In genomic region chr9:103038266-103038665, GRCm38 (mm10) we compare ENCODE assay signal across 26 mouse cellular contexts. TPM values are rescaled to one million over a fixed set of nuclear protein-coding genes. Genes with fewer than 3 reads are reported as not detected.
"Had no signal": no experiment of that assay in that cellular context is flagged by ENCODE, and none has a peak within 500 bp of the region (broad histone marks: within the 10 kb centered on the region; RNA-seq: fewer than 3 reads in every experiment).

No protein-coding gene starts in this region.

- H3K9ac ChIP-seq: forebrain, postnatal 0 days; heart, embryonic 12.5 days; hindbrain, embryonic 12.5 days; hindbrain, embryonic 15.5 days; kidney, embryonic 15.5 days; limb, embryonic 12.5 days had no signal

- DNase-seq: forebrain, postnatal 0 days; gastrocnemius, adult 2 months; gastrocnemius, postnatal 10 days; gastrocnemius, postnatal 25 days; heart, adult 18-20 months; heart, postnatal 10 days; heart, postnatal 4 days; kidney, adult 11 months; kidney, adult 2 months; kidney, adult 9 months; kidney, postnatal 14 days; kidney, postnatal 36 days; layer of hippocampus, adult 9-11 months; layer of hippocampus, postnatal 36 days; liver had no signal

- H3K27me3 ChIP-seq: heart, embryonic 12.5 days; hindbrain, embryonic 12.5 days; hindbrain, embryonic 15.5 days; limb, embryonic 12.5 days had no signal

- H3K9me3 ChIP-seq: heart, embryonic 10.5 days; hindbrain, embryonic 10.5 days; hindbrain, embryonic 12.5 days; hindbrain, embryonic 15.5 days; kidney, embryonic 15.5 days; limb, embryonic 10.5 days; limb, embryonic 12.5 days had no signal

- H3K4me2 ChIP-seq: heart, embryonic 12.5 days; hindbrain, embryonic 12.5 days; hindbrain, embryonic 15.5 days; kidney, embryonic 15.5 days; limb, embryonic 12.5 days had no signal

- H3K4me3 ChIP-seq: gastrocnemius, adult 2 months; heart, embryonic 10.5 days; heart, embryonic 12.5 days; hindbrain, embryonic 10.5 days; hindbrain, embryonic 12.5 days; hindbrain, embryonic 15.5 days; kidney, embryonic 15.5 days; limb, embryonic 10.5 days; limb, embryonic 12.5 days had no signal

- ATAC-seq: forebrain, postnatal 0 days; hindbrain, postnatal 0 days had no signal

- H3K36me3 ChIP-seq: heart, embryonic 10.5 days; heart, embryonic 12.5 days; hindbrain, embryonic 10.5 days; hindbrain, embryonic 12.5 days; hindbrain, embryonic 15.5 days; kidney, embryonic 15.5 days; limb, embryonic 10.5 days; limb, embryonic 12.5 days had no signal

- H3K27ac ChIP-seq: gastrocnemius, adult 2 months; heart, embryonic 10.5 days; hindbrain, embryonic 10.5 days; hindbrain, embryonic 12.5 days; hindbrain, embryonic 15.5 days; hindbrain, postnatal 0 days; kidney, embryonic 15.5 days; kidney, postnatal 0 days; limb, embryonic 10.5 days; limb, embryonic 12.5 days had no signal

- H3K4me1 ChIP-seq: hindbrain, embryonic 10.5 days; hindbrain, embryonic 12.5 days; hindbrain, embryonic 15.5 days; limb, embryonic 10.5 days; limb, embryonic 12.5 days had no signal

RNA-seq across cellular contexts. Expression of gene Slco2a1, which starts 49.8 kb away (rescaled TPM):
- total RNA-seq: granulocyte monocyte progenitor cell, adult 5-6 weeks had no signal
